ENCODE assay signal across 9 mouse cellular contexts in genomic region chr16:33594037-33594771, GRCm38 (mm10).
A peak's percentile ranks its signal among the peaks of the same experiment; 100 is the strongest.
DNase-seq lines count a peak whose midpoint lies in the region; ATAC-seq and TF ChIP-seq lines count a peak whose summit lies in the region.
"Had no signal": no experiment of that assay in that cellular context is flagged by ENCODE, and none has a peak within 500 bp of the region (broad histone marks: within the 10 kb centered on the region; RNA-seq: fewer than 3 reads in every experiment).

No protein-coding gene starts in this region.

- H3K27ac ChIP-seq in left cerebral cortex, adult 2 months: 0 out of 2 replicates have a peak overlapping the region, but pooled peaks have one; percentile 30
- H3K27ac ChIP-seq in embryonic facial prominence, embryonic 10.5 days (replicated peaks): peak overlapping the region; percentile 51
- H3K27ac ChIP-seq in heart, embryonic 16.5 days (ENCODE audit: low read length): 0 out of 2 replicates have a peak overlapping the region, but pooled peaks have one; percentile 0
- H3K27ac ChIP-seq in midbrain, embryonic 12.5 days (replicated peaks): peak overlapping the region; percentile 79
- H3K27ac ChIP-seq: liver, embryonic 14.5 days had no signal

- ATAC-seq in heart, embryonic 16.5 days (replicated peaks; ENCODE audit: extremely low read depth, insufficient read depth, low FRiP score): peak; percentile 78
- ATAC-seq in midbrain, embryonic 12.5 days (ENCODE audit: low FRiP score, low read depth): peak; percentile 92

- H3K4me3 ChIP-seq in left cerebral cortex, adult 2 months: no peak overlapping the region
- no peak overlapping the region for H3K4me3 ChIP-seq in embryonic facial prominence, embryonic 10.5 days
- H3K4me3 ChIP-seq in heart, embryonic 16.5 days (ENCODE audit: low read length): no peak overlapping the region
- no peak overlapping the region for H3K4me3 ChIP-seq in midbrain, embryonic 12.5 days

- intact Hi-C loops in left cerebral cortex, adult 2 months (cut with DNase I): no loop called here

- TF ChIP-seq CTCF in left cerebral cortex, adult 2 months (IDR thresholded peaks at IDR 0.05): no peak

- no peak for DNase-seq in left cerebral cortex, adult 2 months (ENCODE audit: extremely low spot score in 1 of 2, low spot score in 2 of 2)
- no peak for DNase-seq in left cerebral cortex, adult 8-10 months (ENCODE audit: low spot score in 2 of 2)
- DNase-seq in embryonic facial prominence, embryonic 10.5 days (ENCODE audit: low spot score): peak; percentile 51
- DNase-seq in thymus, adult 18-20 months: no peak
- no peak for DNase-seq in thymus, postnatal 14 days
- no peak for DNase-seq in layer of hippocampus, postnatal 14 days (ENCODE audit: low spot score in 2 of 2)

- H3K9me3 ChIP-seq in embryonic facial prominence, embryonic 10.5 days: no peaks in the 10 kb centered on the region
- H3K9me3 ChIP-seq in heart, embryonic 16.5 days (replicated peaks; ENCODE audit: control insufficient read depth, low read length): no peaks in the 10 kb centered on the region
- no peaks in the 10 kb centered on the region for H3K9me3 ChIP-seq in midbrain, embryonic 12.5 days

- 49% methylated on average over 7 of the region's 7 CpGs for WGBS in embryonic facial prominence, embryonic 10.5 days
- WGBS in heart, embryonic 16.5 days: 48% methylated on average over 7 of the region's 7 CpGs
- WGBS in midbrain, embryonic 12.5 days: 20% methylated on average over 7 of the region's 7 CpGs

- no peak overlapping the region for H3K4me2 ChIP-seq in heart, embryonic 16.5 days (ENCODE audit: low read depth, low read length)
- H3K4me2 ChIP-seq in midbrain, embryonic 12.5 days (replicated peaks): no peak overlapping the region

- H3K4me1 ChIP-seq in embryonic facial prominence, embryonic 10.5 days: peaks cover 29% of the 10 kb centered on the region
- H3K4me1 ChIP-seq in heart, embryonic 16.5 days (ENCODE audit: control insufficient read depth, insufficient read depth, low read length): peaks cover 12% of the 10 kb centered on the region; the same call in 1 of the 2 replicates
- peaks cover 22% of the 10 kb centered on the region for H3K4me1 ChIP-seq in midbrain, embryonic 12.5 days

- H3K27me3 ChIP-seq in embryonic facial prominence, embryonic 10.5 days (replicated peaks; ENCODE audit: low read depth, poor library complexity, severe bottlenecking): no peaks in the 10 kb centered on the region
- H3K27me3 ChIP-seq in heart, embryonic 16.5 days (ENCODE audit: control insufficient read depth, insufficient read depth, low read length): no peaks in the 10 kb centered on the region
- no peaks in the 10 kb centered on the region for H3K27me3 ChIP-seq in midbrain, embryonic 12.5 days

- H3K9ac ChIP-seq in heart, embryonic 16.5 days (ENCODE audit: low read length): no peak overlapping the region
- no peak overlapping the region for H3K9ac ChIP-seq in midbrain, embryonic 12.5 days (replicated peaks)
- H3K9ac ChIP-seq: liver, embryonic 14.5 days had no signal

- no peaks in the 10 kb centered on the region for H3K36me3 ChIP-seq in embryonic facial prominence, embryonic 10.5 days (replicated peaks)
- no peaks in the 10 kb centered on the region for H3K36me3 ChIP-seq in heart, embryonic 16.5 days (ENCODE audit: control insufficient read depth, insufficient read depth)
- no peaks in the 10 kb centered on the region for H3K36me3 ChIP-seq in midbrain, embryonic 12.5 days

Comparison
In these comparisons a context has a peak if more than half of its experiments do, and no peak if none do; other contexts are left out.
1. H3K27ac ChIP-seq: peak in every context shown above with its lines; median percentile 79 in midbrain, embryonic 12.5 days; 51 in embryonic facial prominence, embryonic 10.5 days; 30 in left cerebral cortex, adult 2 months; 0 in heart, embryonic 16.5 days.